Mouse (Mus musculus) layer of hippocampus, adult 11-12 months (tissue): ENCODE measurements around the gene Aaed1.
A peak's percentile ranks its signal among the peaks of the same experiment; 100 is the strongest.

ENCODE experiments used
- DNase-seq: peaks from one replicate; pipeline ENCODE4 v3.0.0; 2022; ENCODE audit warnings: low spot score

The Aaed1 gene

GRCm38 (mm10) chr13:64312024-64312915 is at the start of gene Aaed1:
Gene Aaed1, minus strand, starts transcription at chr13:64312710.
- peak; percentile 92 for DNase-seq

GRCm38 (mm10) chr13:64362139-64362538 is 49.6 kb upstream of the Aaed1 start:
- no peak for DNase-seq

GRCm38 (mm10) chr13:64361020-64361419 is 48.5 kb upstream of the Aaed1 start:
- DNase-seq = no peak

- DNase-seq = no peak
Observed at GRCm38 (mm10) chr13:64359702-64360101, 47.2 kb upstream of the Aaed1 start.

- no peak for DNase-seq
Observed at GRCm38 (mm10) chr13:64358476-64358875, 46.0 kb upstream of the Aaed1 start.

GRCm38 (mm10) chr13:64357389-64357788 is 44.9 kb upstream of the Aaed1 start:
- DNase-seq = no peak

- no peak for DNase-seq
Observed at GRCm38 (mm10) chr13:64349474-64349873, 37.0 kb upstream of the Aaed1 start.

GRCm38 (mm10) chr13:64344082-64344501 is 31.6 kb upstream of the Aaed1 start:
- peak; percentile 39 for DNase-seq

- peak; percentile 28 for DNase-seq
Observed at GRCm38 (mm10) chr13:64343598-64343997, 31.1 kb upstream of the Aaed1 start.

GRCm38 (mm10) chr13:64335546-64336132 is 23.1 kb upstream of the Aaed1 start:
- no peak for DNase-seq

- DNase-seq = no peak
Observed at GRCm38 (mm10) chr13:64333102-64333501, 20.6 kb upstream of the Aaed1 start.

GRCm38 (mm10) chr13:64332321-64332720 is 19.8 kb upstream of the Aaed1 start:
- DNase-seq = no peak

- DNase-seq = no peak
Observed at GRCm38 (mm10) chr13:64322561-64323281, 10.2 kb upstream of the Aaed1 start.

- DNase-seq = no peak
Observed at GRCm38 (mm10) chr13:64320334-64320733, 7.8 kb upstream of the Aaed1 start.

GRCm38 (mm10) chr13:64319782-64320181 is 7.3 kb upstream of the Aaed1 start:
- no peak for DNase-seq

GRCm38 (mm10) chr13:64318355-64318754 is 5.8 kb upstream of the Aaed1 start:
- no peak for DNase-seq

GRCm38 (mm10) chr13:64315483-64316050 is 3.1 kb upstream of the Aaed1 start:
- DNase-seq = peak; percentile 39

- no peak for DNase-seq
Observed at GRCm38 (mm10) chr13:64314041-64314440, 1.5 kb upstream of the Aaed1 start.

- DNase-seq = no peak
Observed at GRCm38 (mm10) chr13:64312916-64313289, 393 bp upstream of the Aaed1 start.

- no peak for DNase-seq
Observed at GRCm38 (mm10) chr13:64311266-64311665, 1.2 kb downstream of the Aaed1 start.

- DNase-seq = no peak
Observed at GRCm38 (mm10) chr13:64310585-64310984, 1.9 kb downstream of the Aaed1 start.

GRCm38 (mm10) chr13:64309842-64310241 is 2.7 kb downstream of the Aaed1 start:
- DNase-seq = no peak
